ENCODE assay signal across 11 mouse cellular contexts in the genomic region with DNA sequence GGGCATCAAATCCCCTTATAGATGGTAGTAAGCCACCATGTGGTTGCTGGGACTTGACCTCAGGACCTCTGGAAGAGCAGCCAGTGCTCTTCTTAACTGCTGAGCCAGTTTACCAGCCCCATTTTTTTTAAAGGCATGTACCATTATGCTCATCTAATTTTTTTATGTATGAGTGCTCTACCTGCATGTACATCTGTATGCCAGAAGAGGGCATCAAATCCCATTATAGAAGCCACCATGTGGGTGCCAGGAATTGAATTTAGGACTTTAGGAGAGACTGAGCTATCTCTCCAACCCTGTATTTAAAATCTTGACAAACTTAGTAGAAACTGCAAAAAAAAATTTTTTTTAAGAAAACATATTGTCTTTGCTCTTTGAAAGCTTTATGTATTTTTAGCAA. TPM values are rescaled to one million over a fixed set of nuclear protein-coding genes. Genes with fewer than 3 reads are reported as not detected.
DNase-seq lines count a peak whose midpoint lies in the region; TF ChIP-seq lines count a peak whose summit lies in the region.
"Had no signal": no experiment of that assay in that cellular context is flagged by ENCODE, and none has a peak within 500 bp of the region (broad histone marks: within the 10 kb centered on the region; RNA-seq: fewer than 3 reads in every experiment).

No protein-coding gene starts in this region.

- H3K36me3 ChIP-seq in splenic B cell, adult 2 months (ENCODE audit: control insufficient read depth, insufficient read depth, low read length, poor library complexity, severe bottlenecking), result no peaks in the 10 kb centered on the region

- no peak for DNase-seq in gastrocnemius, adult 2 months
- no peak for DNase-seq in gastrocnemius, postnatal 4 days (ENCODE audit: low spot score in 2 of 2)
- DNase-seq in lung, postnatal 25 days (ENCODE audit: low spot score), result peak; percentile 44
- no peak for DNase-seq in lung, postnatal 14 days
- peak; percentile 52 for DNase-seq in ZHBTc4 (ENCODE audit: low read depth, low spot score)
- DNase-seq in splenic B cell, adult 2 months (ENCODE audit: low read depth, low spot score), result peak; percentile 55
- no peak for DNase-seq in layer of hippocampus, adult 9-10 months (ENCODE audit: low spot score)
- no peak for DNase-seq in frontal cortex, postnatal 36 days (ENCODE audit: low spot score in 2 of 2)

- no peak overlapping the region for H3K4me3 ChIP-seq in gastrocnemius, adult 2 months
- H3K4me3 ChIP-seq: stomach, embryonic 15.5 days had no signal

- intact Hi-C loops in gastrocnemius, adult 2 months (cut with DNase I), result no loop called here

- TF ChIP-seq CTCF in gastrocnemius, adult 2 months (IDR thresholded peaks at IDR 0.05), result peak; percentile 46

- no peak overlapping the region for H3K27ac ChIP-seq in gastrocnemius, adult 2 months
- H3K27ac ChIP-seq: stomach, embryonic 15.5 days had no signal

- H3K27me3 ChIP-seq in splenic B cell, adult 2 months (ENCODE audit: control insufficient read depth, insufficient read depth, low read length, poor library complexity, severe bottlenecking), result no peaks in the 10 kb centered on the region
- H3K27me3 ChIP-seq: stomach, embryonic 15.5 days had no signal

RNA-seq across cellular contexts. Expression of a gene that starts 5.0 kb away (rescaled TPM):
- total RNA-seq in gastrocnemius, adult 2 months (2021), result 1 to 10 TPM; 7.0 to 7.2 TPM
- 10 to 100 TPM; 13.4 to 15.0 TPM for total RNA-seq in gastrocnemius, postnatal 4 days (2021)

RNA-seq across cellular contexts. Expression of a gene that starts 29.1 kb away (rescaled TPM):
- total RNA-seq in gastrocnemius, adult 2 months (2021), result not detected
- under 1 TPM; 0.21 to 0.27 TPM for total RNA-seq in gastrocnemius, postnatal 4 days (2021)

RNA-seq across cellular contexts. Expression of a gene that starts 42.7 kb away (rescaled TPM):
- not detected for total RNA-seq in gastrocnemius, adult 2 months (2021)
- total RNA-seq in gastrocnemius, postnatal 4 days (2021), result not detected
- total RNA-seq: common myeloid progenitor, adult 5-6 weeks; layer of hippocampus, adult 18-20 months had no signal

Comparison
In these comparisons a context has a peak if more than half of its experiments do, and no peak if none do; other contexts are left out.
1. DNase-seq: peak in lung, postnatal 25 days (single experiment), ZHBTc4 (single experiment) and splenic B cell, adult 2 months (single experiment); none in gastrocnemius, adult 2 months (single experiment), gastrocnemius, postnatal 4 days (0 of 2), lung, postnatal 14 days (single experiment), layer of hippocampus, adult 9-10 months (single experiment) and frontal cortex, postnatal 36 days (0 of 2).